Mouse (Mus musculus) T-helper 2 cell (primary cell): ENCODE results near the gene Tmem131l.

Source experiments
- in situ Hi-C: fragments of 300-600 bp; cut with MboI, MseI; formaldehyde crosslinking; loops from one replicate; pipeline ENCODE4 v1.15.1; 2025; ENCODE audit warnings: high pct_unique_total_duplicates

Tmem131l gene

GRCm38 (mm10) chr3:84015484-84016016, 24.4 kb downstream of the Tmem131l start:
- in situ Hi-C loops, result no loop called here

GRCm38 (mm10) chr3:84010995-84011663, 28.8 kb downstream of the Tmem131l start:
- in situ Hi-C loops, result no loop called here

DNA sequence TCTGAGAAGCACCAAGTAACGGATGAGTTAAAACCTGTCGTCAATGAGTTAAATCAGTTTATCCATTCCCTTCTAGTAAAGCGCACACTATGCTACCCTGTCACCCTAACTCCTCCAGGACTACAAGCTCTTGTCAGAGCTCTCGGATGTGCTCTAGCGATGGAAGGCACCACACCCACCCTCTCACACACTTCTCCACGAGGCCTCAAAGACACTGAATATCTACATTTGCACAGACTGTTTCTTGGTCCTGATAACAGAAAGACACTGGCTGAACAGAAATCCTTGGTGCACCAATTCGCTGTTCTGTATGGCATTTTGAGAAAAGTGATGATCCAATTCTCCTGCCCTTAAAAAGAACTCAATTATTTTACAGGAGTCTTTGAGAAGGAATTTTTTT, 34.0 kb downstream of the Tmem131l start:
- in situ Hi-C loops, result no loop called here

- in situ Hi-C loops, result no loop called here
These were observed 35.5 kb downstream of the Tmem131l start for GRCm38 (mm10) chr3:84004330-84005090.

DNA sequence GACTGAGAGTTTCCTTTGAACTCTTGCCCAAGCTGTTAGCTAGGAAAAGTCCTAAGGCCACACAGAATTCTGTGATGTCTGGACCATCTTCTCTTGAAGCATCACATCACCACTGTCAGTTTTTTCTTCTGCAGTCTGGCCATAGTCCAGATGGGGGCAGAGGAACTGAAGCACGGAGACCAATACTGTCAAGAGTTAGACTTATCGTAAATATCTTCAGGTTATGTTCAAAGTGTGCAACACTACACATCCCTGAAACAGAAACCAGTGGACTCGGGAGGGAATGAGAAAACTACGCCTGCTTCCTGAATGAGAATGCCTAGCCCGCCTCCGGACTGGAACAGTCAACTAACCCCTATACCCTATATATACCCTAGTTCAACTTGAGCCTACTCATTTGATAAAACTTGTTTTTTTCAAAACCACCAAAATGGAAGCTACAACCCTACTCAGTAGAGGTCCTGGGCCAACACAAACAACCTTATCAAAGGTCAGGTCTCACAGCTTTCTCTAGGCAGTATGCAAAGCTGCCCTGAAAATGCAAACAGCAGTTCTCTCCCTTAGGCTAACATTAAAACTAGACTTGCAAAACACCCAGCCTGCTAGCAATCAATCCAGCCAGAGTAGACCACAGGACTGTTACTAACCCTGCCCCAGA, 37.4 kb downstream of the Tmem131l start:
- in situ Hi-C loops, result no loop called here

GRCm38 (mm10) chr3:83997563-83997962, 42.4 kb downstream of the Tmem131l start:
- in situ Hi-C loops, result no loop called here

DNA sequence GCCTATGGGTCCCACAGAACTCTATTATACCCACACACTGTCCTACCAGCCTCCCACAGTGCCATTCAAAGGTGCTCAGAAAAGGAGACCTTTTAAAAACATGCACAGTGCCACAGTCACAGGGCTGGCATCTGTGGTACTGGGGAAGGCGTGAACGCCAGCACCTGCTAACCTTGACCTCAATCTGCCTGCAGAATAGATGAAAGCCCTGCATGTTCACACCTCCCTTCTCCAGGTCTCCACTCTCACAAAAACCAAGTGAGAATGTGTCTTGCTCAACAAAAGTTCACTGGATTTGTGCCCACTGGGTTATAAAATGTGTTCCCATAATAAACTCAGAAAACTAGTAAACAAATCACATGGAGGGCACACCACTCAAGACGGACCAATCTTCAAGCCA, 42.9 kb downstream of the Tmem131l start:
- in situ Hi-C loops, result no loop called here

GRCm38 (mm10) chr3:83996086-83996485, 43.9 kb downstream of the Tmem131l start:
- in situ Hi-C loops, result no loop called here

GRCm38 (mm10) chr3:83995254-83995830, 44.6 kb downstream of the Tmem131l start:
- in situ Hi-C loops, result no loop called here

DNA sequence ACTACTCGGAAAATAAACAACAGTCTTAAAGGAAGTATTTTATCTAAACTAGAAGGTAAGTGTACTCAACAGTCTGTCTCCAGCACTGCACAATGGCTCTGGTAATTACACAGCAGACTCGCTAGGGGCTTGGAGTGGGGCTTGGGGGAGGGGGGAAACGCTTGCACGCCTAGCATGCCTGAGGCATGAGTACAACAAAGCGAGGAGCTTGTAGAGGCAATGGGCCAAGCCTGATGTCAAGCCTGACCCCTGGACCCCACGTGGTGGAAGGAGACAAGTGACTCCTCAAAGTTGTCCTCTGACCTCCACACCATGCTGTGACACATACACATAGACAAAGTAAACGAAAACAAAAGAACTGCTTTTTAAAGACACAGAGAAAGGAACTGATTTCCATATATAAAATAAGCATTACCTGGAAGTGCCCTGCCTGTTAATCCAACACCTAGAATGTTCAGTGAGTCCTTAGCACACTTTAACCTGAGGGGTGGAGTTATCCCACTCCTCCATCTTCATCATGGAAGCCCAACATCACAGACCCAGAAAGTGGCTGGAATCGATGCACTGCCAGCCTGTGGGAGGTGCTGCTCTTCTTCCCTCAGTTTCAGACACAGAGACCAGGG, 45.6 kb downstream of the Tmem131l start:
- in situ Hi-C loops, result no loop called here

DNA sequence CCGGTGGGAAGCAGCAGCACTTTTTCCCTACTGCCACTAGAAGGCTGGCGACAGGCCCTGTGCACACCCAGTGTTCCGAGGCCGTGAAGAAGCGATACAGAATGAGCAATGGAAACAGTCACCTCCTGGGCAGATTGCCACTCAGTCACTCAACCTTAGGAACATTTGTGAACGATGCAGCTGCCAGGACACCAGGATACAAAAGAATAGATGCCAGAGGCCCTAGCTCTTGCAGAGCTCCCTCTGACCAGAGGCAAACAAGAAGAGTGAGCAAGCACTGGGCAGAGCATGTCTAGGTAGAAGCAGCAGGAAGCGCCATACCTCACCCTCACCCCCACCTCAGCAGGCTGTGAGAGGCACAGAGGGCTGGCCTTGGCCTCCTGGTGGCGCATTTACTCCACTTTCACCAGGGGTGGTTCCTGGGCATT, 46.9 kb downstream of the Tmem131l start:
- in situ Hi-C loops, result no loop called here

DNA sequence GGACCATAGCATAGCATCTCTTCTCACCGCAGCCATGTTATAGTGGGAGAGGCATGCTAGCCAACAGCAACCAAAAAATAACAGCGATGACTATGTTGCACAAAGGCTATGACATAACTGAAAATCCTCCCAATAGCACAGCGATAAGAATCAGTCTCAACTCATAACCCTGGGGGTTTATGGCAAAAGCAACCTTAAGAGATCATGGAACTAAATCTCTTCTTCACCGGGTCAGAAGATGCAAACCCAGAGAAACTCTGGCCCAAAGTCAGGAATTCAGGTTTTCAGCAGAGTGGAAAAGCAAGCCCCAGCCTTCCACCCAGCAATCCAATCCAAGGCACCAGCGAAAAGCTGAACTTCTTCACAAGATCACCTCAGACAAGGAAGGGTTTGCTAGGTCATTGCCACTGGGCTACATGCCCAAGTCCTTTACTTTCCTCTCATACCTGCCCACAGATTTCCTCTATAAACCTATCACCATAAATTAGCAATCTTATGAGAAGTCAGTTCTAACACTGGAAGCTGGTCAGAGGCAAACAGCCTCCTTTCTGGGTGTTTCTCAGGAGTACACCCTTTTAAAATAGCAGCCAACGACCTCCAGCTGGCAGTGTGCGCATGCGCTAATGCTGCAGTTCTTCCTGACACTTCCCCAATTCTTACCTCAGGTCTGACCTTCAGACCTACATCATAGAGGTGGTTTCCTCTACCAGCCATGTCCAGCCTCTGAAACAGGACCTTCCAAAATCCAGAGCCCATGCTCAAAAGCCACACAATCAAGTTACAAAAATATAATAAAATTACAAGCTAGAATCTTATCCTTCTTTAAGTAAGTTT, 48.1 kb downstream of the Tmem131l start:
- in situ Hi-C loops, result no loop called here

GRCm38 (mm10) chr3:83988214-83988613, 51.8 kb downstream of the Tmem131l start:
- in situ Hi-C loops, result no loop called here

GRCm38 (mm10) chr3:83987533-83988112, 52.4 kb downstream of the Tmem131l start:
- in situ Hi-C loops, result no loop called here

- in situ Hi-C loops, result no loop called here
These were observed 53.2 kb downstream of the Tmem131l start for GRCm38 (mm10) chr3:83986740-83987139.

DNA sequence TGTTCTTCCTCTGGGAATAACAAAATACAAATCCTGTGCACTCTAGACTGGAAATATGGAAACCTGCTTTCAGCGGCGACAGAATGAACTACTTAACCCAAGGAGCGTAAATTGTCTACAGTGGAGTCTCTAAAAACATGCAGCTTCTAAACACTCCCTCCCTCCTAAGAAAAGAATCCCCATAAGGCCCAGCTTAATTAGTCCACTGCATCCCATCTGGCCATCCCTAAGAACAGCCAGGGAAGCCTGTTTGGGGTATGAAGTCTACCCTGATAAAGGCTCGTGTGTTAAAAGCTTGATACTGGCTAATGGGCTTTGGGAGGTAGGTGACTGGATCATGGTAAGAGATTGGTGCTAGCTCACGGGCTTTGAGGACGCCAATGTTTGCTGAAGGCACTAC, 54.5 kb downstream of the Tmem131l start:
- in situ Hi-C loops, result no loop called here

DNA sequence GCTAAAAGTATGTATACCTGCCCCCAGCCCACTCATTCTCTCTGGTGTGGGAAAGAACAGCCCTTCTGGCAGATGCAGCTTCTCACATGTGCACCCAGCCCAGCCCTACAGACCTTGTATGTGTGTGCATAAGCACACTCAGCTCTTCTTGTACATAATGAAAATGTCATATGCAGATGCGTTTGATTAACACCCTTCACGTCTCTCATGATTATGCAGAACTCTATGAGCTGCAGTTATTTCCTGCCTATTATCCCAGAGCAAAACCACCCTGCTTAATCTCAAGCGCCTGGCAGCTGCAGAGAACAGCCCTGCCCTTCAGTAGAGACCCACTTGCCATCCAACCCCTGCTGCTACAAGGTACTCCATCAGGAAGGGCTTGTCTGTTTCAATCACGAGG, 55.6 kb downstream of the Tmem131l start:
- in situ Hi-C loops, result no loop called here

GRCm38 (mm10) chr3:83982821-83983220, 57.2 kb downstream of the Tmem131l start:
- in situ Hi-C loops, result no loop called here

DNA sequence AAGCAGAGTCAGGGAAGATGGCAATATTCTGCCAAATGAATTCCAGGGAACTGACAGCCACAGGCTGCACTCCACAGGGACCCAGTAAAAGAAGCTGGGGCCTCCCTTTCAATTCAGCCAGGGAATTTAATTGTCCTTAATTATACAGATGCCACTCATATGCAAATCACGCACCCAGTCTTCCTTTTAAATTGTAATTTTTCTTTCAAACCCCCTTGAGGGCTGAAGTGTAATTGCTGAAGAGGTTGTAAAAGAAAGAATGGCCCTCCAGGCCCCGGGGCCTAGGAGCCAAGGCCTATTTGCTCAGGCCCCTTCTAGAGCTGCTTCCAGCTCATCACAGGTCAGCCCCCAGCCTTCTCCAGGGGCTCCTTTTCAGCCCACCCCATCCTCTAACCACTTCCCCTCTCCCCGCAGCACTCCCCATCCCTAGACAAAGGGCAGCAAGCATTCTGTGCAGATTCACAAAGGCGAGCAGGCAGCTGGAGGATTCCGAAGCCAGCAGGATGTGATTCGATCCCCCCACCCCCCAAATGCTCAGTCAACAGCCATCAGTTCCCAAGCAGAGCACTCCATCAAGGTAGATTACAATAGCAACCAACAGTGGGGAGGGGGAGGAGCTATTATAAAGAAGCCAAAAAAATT, 59.6 kb downstream of the Tmem131l start:
- in situ Hi-C loops, result no loop called here
